Mouse (Mus musculus) forelimb bud, embryonic 11.5 days (tissue): ENCODE data around the gene Polh.

Experiments
- DNase-seq: peaks from one replicate; pipeline ENCODE4 v3.0.0-alpha.2; 2012; ENCODE audit warnings: low read depth, low spot score

Gene Polh

GRCm38 (mm10) chr17:46168318-46168717, 34.1 kb downstream of the Polh start:
- DNase-seq, result no peak

GRCm38 (mm10) chr17:46167014-46167413, 35.4 kb downstream of the Polh start:
- no peak for DNase-seq

GRCm38 (mm10) chr17:46166270-46166669, 36.2 kb downstream of the Polh start:
- DNase-seq, result no peak

GRCm38 (mm10) chr17:46165460-46165859, 37.0 kb downstream of the Polh start:
- no peak for DNase-seq

GRCm38 (mm10) chr17:46164791-46165190, 37.7 kb downstream of the Polh start:
- DNase-seq, result no peak

GRCm38 (mm10) chr17:46164301-46164700, 38.1 kb downstream of the Polh start:
- no peak for DNase-seq

GRCm38 (mm10) chr17:46162951-46163421, 39.5 kb downstream of the Polh start:
- DNase-seq, result no peak

GRCm38 (mm10) chr17:46162551-46162950, 39.9 kb downstream of the Polh start:
- no peak for DNase-seq

- no peak for DNase-seq
Observed at GRCm38 (mm10) chr17:46161710-46162109, 40.7 kb downstream of the Polh start.

GRCm38 (mm10) chr17:46161179-46161578, 41.3 kb downstream of the Polh start:
- DNase-seq, result peak; percentile 45

GRCm38 (mm10) chr17:46160686-46161085, 41.8 kb downstream of the Polh start, which contains the start of gene Gtpbp2:
Gtpbp2 (plus strand) TSS chr17:46161032.
- peak; percentile 100 for DNase-seq

GRCm38 (mm10) chr17:46160090-46160662, 42.3 kb downstream of the Polh start:
- peak; percentile 92 for DNase-seq

- DNase-seq, result no peak
Observed at GRCm38 (mm10) chr17:46159236-46159635, 43.2 kb downstream of the Polh start.

- no peak for DNase-seq
Observed at GRCm38 (mm10) chr17:46157131-46157530, 45.3 kb downstream of the Polh start.

GRCm38 (mm10) chr17:46156680-46157079, 45.8 kb downstream of the Polh start:
- DNase-seq, result no peak

GRCm38 (mm10) chr17:46154336-46154735, 48.1 kb downstream of the Polh start:
- no peak for DNase-seq

GRCm38 (mm10) chr17:46152847-46153782, 49.3 kb downstream of the Polh start, which contains the start of gene Mad2l1bp:
Mad2l1bp (minus strand) TSS chr17:46153553.
- DNase-seq, result peak; percentile 92

GRCm38 (mm10) chr17:46143578-46144423, 58.6 kb downstream of the Polh start, which contains the start of gene Rsph9:
Rsph9 (minus strand) TSS chr17:46144216.
- DNase-seq, result peak; percentile 73

- DNase-seq, result no peak
Observed at GRCm38 (mm10) chr17:46139872-46140271, 62.6 kb downstream of the Polh start.

GRCm38 (mm10) chr17:46138563-46139236, 63.7 kb downstream of the Polh start:
- DNase-seq, result no peak

GRCm38 (mm10) chr17:46132862-46133261, 69.6 kb downstream of the Polh start:
- DNase-seq, result no peak
